Mouse (Mus musculus) right cerebral cortex, adult 18-20 months (tissue): ENCODE results near the gene Mxra7.

Source experiments
- DNase-seq: peaks from one replicate; pipeline ENCODE4 v3.0.0; 2022; ENCODE audit warnings: mixed read lengths

The Mxra7 gene

GRCm38 (mm10) chr11:116764346-116764745, 63.5 kb downstream of the Mxra7 start:
- no peak for DNase-seq

GRCm38 (mm10) chr11:116755191-116755590, 72.7 kb downstream of the Mxra7 start:
- no peak for DNase-seq

GRCm38 (mm10) chr11:116753674-116754470, 74.0 kb downstream of the Mxra7 start:
- DNase-seq, result no peak
